Mouse (Mus musculus) heart, adult 2 months (tissue): Measurements from ENCODE around the gene Cd244a.

Experiments used
- CTCF ChIP-seq: fragments of 200-600 bp; IDR thresholded peaks from 2 replicates; pipeline ENCODE4 v1.8.1; 2022; ENCODE audit warnings: antibody characterized with exemption, mild to moderate bottlenecking, moderate library complexity
- POLR2A ChIP-seq: fragments of 200-500 bp; IDR thresholded peaks from 2 replicates; pipeline ENCODE4 v1.6.1; 2011; ENCODE audit warnings: mild to moderate bottlenecking, low read depth, low read length, control low read depth; ENCODE audit not compliant: insufficient read depth

DNA sequence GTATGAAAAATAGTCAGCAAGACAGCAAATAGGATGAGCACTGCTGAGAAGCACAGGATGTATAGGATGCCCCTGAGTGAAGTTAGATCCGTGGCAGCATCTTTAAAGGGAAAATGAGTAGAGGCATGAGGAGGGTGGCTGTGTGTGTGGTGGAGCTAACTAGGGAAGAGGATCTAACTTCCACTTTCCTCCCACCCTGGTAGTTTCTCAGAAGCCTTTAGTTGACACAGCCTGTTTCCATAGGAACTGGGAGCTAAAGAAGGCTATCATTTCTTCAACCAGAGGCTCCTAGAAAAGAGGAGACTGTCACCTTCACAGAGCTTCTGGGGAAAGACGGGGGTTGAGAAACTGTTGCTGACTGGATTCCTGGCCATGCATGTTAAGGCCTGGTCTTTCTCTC lies 79.7 kb downstream of the Cd244a start:
- TF ChIP-seq CTCF (no peak), POLR2A (no peak)
